Mouse (Mus musculus) MN1 (cell line): Measurements from ENCODE around the gene Hoxc12.

Experiments
- DNase-seq: peaks from one replicate; pipeline ENCODE4 v3.0.0-alpha.2; 2016; ENCODE audit warnings: low spot score

The Hoxc12 gene

GRCm38 (mm10) chr15:102936279-102936972 lies at the start of gene Hoxc12:
TSS of gene Hoxc12 (plus strand) at chr15:102936757.
- no peak for DNase-seq

GRCm38 (mm10) chr15:102895115-102895514 lies 41.4 kb upstream of the Hoxc12 start:
- DNase-seq: no peak

GRCm38 (mm10) chr15:102904946-102905345 lies 31.6 kb upstream of the Hoxc12 start:
- no peak for DNase-seq

- DNase-seq: no peak
Observed at GRCm38 (mm10) chr15:102909536-102909935, 27.0 kb upstream of the Hoxc12 start.

- DNase-seq: no peak
Observed at GRCm38 (mm10) chr15:102910038-102910437, 26.5 kb upstream of the Hoxc12 start.

- no peak for DNase-seq
Observed at GRCm38 (mm10) chr15:102910496-102911095, 26.0 kb upstream of the Hoxc12 start.

- DNase-seq: no peak
Observed at GRCm38 (mm10) chr15:102913038-102913585, 23.4 kb upstream of the Hoxc12 start.

- no peak for DNase-seq
Observed at GRCm38 (mm10) chr15:102917972-102918572, 18.5 kb upstream of the Hoxc12 start.

GRCm38 (mm10) chr15:102918611-102919265 lies 17.8 kb upstream of the Hoxc12 start:
- no peak for DNase-seq

- no peak for DNase-seq
Observed at GRCm38 (mm10) chr15:102919336-102920180, 17.0 kb upstream of the Hoxc12 start.

- no peak for DNase-seq
Observed at GRCm38 (mm10) chr15:102920619-102921018, 15.9 kb upstream of the Hoxc12 start.

- no peak for DNase-seq
Observed at GRCm38 (mm10) chr15:102921053-102922011, 15.2 kb upstream of the Hoxc12 start, which contains the start of gene Hoxc13. TSS of gene Hoxc13 (plus strand) at chr15:102921103.

GRCm38 (mm10) chr15:102922012-102922362 lies 14.6 kb upstream of the Hoxc12 start:
- DNase-seq: no peak

GRCm38 (mm10) chr15:102922636-102923500 lies 13.7 kb upstream of the Hoxc12 start:
- DNase-seq: no peak

GRCm38 (mm10) chr15:102927032-102927645 lies 9.4 kb upstream of the Hoxc12 start:
- no peak for DNase-seq

- DNase-seq: no peak
Observed at GRCm38 (mm10) chr15:102931706-102932358, 4.7 kb upstream of the Hoxc12 start.

GRCm38 (mm10) chr15:102934438-102934837 lies 2.1 kb upstream of the Hoxc12 start:
- no peak for DNase-seq

GRCm38 (mm10) chr15:102934897-102935296 lies 1.7 kb upstream of the Hoxc12 start:
- DNase-seq: no peak
